Mouse (Mus musculus) urinary bladder, postnatal 4 days (tissue): ENCODE results near the gene Apba2.

Source experiments
- DNase-seq, 2 experiments: peaks; one replicate each; pipeline ENCODE4 v3.0.0; 2021 to 2022; ENCODE audit warnings: low spot score in 2 of 2

The Apba2 gene

DNA sequence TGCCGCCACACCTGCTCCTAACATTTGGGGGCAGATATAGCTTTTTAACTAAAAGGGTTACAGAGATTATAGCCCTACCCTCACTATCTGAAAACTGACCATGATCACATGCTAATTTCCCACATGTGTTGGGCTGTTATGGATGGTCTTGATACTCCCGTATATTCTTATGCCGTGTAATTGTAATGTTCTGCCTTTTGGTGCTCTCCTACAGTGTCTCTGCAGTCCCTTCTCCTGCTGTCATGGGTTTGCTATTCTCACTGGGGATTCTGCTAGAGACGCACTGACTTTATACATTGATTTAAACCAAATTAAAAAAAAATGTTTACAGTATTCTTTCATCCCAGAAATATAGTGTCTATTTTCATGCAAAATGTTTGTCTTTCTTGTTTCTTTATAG lies 157.4 kb downstream of the Apba2 start:
- no peak for DNase-seq

DNA sequence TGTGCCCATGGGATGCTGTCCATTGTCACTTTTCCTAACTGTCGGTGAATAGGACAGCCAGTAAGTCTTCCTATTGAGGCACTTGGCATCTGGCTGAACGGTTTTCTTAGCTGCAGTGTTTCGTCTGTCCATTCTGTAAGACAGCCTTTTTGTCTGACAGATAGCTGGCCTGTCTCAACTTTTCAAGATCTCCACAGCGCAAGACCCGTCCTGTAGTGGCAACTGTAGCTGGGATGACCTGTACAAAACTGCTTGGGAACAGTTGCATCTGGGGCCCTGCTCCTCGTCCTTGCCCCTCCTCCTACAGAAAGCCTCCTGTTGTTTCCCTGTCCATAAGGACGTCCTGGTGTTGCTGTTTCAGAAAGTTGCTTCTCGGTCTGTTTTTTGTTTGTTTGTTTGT lies 157.8 kb downstream of the Apba2 start:
- DNase-seq: no peak

DNA sequence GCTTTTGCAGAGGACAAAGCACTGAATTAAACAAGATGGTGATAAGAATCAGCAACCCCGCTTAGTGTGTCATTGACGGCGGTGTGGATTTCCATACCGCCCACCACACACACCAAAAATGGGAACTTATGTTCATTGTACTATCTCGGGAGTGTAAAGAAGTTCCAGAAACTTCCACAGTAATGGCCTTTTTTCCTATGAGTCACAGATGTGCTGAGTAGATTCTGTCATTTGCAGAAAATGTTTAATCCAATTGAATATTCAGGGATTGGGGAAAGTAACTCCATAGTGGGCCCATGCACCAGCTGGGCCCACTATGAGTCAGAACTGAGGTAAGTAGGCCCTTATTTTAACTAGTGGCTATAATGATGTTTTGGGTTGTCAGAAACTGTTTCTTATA lies 161.0 kb downstream of the Apba2 start:
- no peak for DNase-seq

DNA sequence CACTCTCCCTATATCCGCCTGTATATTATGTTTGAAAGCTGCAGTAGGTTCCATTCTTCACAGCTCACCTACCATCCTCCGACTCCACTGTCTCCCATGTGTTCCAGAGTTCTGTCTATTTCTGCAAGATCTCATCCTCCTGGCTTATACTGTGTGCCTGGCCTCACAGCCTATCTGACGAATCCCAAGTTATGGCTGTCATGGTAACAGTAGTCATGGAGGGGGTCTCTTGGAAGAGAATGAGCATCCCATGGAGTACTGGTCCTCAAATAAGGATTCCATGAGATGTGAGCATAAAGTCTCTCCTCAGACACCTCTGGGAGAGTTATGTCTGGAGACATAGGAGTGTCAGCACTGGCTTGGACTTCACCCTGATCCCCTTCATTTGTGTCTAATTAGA lies 162.1 kb downstream of the Apba2 start:
- DNase-seq: no peak

DNA sequence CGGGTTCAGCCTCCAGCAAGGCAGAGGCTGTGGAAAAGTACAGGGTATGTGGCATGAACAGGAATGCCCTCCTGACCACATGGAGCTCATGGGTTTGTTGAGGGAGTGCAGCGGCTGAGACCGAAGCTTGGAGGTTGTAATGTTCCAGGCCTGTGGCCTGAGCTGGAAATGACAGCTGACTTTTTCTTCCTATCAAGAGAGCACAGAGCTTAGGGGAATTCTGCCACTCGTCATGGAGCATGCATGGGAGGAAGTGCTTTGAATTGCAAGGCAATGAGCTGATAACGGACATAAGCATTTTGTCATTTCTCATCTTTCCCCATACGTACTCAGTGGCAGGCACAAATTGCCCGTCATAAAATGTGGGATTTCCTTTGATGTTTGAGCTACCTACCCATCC lies 163.6 kb downstream of the Apba2 start:
- no peak for DNase-seq

DNA sequence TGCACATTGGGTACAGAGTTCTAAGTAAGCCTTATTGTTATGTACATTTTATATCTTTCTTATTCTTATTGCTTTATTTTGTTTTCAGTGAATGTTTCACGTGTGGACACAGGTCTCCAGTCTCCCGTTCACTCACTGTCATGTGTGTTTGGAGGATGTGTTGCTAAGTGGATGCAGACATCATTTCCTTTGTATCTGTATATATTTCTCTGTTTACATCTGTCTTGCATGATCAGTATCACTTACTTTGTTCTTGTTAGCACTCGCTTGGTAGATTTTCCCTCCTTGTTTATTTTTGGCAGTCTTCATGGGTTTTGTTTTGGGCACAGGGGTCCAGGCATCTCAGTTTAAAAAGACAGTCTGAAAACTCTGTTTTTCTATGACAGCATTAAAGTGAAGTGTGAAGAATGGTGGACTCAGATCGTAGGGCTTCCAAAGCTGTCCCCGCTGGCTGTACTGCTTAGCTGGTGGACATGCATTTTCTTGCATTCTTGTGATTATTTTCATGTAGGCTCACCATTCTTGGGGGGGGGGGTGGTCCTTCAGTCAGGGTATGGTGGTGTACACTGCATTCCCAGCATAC lies 164.3 kb downstream of the Apba2 start:
- DNase-seq: no peak

DNA sequence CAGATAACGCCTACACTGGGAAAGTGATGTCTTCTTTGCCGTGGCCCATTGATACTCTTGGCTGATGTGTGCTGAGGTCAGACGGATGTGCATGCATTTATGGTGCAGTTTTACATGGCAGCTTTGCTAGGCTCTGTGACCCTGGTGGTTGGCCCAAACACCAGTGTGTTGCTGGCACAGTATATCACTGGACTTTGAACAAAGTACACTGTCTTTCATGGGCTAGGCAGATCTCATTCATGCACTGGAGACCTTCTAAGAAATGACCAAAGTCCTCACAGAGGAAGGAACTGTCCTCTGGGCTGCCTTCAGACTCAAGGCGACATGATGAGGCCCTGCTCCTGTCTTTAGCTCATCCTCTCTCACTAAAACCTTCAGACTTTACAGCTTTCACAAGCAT lies 166.5 kb downstream of the Apba2 start:
- no peak for DNase-seq

DNA sequence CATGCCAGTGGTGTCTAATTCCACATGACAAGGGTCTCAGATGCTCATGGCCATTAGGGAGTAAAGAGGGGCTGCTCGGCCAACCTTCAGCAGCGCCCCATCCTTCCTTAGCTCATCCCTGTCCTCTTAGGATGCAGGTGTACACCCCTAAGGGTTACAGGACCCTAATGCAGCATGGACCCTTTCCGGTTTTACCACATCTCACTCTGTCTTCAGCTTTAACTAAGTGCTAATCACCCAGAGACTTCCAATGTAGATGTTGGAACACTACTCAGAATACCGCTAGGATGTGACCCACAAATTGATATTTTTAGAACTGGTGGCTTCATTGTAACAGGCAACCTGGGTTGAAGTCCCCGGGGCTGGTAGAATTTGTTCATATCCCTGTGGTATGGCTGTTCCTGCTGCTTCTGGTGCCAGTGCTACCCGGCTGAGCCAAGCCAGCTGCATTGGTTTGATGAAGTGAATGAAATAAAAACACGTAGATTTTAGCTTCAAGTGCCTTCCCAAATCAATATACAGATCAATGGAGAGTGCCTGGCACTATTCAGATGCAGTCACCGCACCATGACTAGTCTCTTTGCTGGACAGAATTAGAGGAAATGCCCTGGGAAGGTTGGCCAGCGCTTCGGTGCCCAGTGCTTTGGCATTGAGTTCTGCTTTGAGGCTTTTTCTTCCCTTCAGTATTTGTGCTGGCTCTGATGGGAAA lies 178.4 kb downstream of the Apba2 start:
- no peak for DNase-seq

DNA sequence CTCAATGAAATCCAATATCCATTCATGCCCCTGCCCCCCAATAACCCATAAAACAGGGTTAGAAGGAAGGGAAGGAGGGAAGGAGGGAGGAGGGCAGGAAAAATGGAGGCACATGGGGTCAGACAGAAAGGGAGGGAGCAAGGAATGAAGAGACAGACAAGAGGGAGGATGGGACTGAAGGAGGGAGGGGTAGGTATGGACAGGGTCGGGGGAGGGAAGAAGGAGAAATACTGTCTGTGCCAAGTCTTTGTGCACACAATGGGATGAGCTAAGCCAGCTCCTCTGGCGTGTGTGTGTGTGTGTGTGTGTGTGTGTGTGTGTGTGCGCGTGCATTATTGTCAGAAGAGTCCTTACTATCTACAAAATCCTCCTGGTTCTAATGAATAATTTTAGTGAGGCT lies 183.4 kb downstream of the Apba2 start:
- no peak for DNase-seq

DNA sequence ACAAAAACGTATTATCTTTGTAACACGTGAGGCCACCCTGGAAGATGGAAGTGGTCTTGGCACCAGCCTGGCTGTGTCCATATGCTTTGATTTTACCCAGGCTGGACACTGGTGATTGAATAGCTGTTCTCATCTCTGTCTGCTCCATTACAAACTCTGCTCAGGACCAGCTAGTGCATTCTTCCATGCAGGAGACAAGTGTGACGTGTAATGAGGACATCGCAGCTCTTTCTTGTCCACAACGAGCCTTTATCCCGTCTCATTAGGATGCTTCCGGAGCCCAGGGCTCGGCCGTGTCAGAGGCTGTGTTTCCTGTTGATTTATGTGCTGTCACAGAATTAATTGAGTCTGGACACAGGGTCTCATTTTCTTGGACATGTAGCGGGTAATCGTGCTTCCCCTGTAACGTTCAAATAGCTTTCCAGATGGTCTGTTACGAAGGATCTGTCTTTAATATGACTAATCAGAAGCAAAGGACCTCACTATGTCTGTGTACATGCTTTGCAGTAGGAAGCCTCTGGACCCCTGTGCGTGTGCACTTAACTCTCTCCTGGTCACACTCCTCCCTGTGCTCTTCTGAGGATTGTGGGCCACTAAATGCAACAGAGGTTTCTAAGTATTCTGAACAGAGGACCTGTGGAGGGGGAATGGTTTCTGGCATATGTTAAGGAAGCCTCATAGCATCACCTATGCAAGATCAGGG lies 186.8 kb downstream of the Apba2 start:
- DNase-seq: no peak

DNA sequence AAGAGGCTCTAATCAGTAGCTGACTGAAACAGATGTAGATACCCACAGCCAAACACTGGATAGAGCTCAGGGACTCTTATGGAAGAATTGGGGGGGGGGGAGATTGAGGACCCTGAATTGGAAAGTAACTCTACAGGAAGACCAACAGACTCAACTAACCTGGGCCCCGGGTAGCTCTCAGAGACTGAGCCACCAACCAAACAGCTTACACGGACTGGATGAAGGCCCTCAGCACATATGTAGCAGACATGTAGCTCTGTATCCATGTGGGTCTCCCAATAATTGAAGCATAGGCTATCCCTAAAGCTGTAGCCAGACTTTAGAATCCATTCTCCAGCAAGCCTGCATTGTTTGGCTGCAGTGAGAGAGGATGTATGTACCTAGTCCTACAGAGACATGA lies 190.3 kb downstream of the Apba2 start:
- no peak for DNase-seq

DNA sequence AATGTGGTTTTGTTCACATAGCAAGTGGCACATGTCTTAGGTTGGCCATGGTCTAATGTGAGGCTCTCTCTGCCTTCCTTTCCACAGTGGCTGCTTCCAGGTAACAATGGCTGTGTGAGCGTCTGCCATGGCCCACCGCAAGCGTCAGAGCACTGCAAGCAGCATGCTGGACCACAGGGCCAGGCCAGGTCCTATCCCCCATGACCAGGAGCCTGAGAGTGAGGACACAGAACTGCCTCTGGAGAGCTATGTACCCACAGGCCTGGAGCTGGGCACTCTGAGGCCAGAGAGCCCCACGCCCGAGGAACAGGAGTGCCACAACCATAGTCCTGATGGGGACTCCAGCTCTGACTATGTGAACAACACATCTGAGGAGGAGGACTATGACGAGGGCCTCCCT lies 193.4 kb downstream of the Apba2 start:
- no peak for DNase-seq

DNA sequence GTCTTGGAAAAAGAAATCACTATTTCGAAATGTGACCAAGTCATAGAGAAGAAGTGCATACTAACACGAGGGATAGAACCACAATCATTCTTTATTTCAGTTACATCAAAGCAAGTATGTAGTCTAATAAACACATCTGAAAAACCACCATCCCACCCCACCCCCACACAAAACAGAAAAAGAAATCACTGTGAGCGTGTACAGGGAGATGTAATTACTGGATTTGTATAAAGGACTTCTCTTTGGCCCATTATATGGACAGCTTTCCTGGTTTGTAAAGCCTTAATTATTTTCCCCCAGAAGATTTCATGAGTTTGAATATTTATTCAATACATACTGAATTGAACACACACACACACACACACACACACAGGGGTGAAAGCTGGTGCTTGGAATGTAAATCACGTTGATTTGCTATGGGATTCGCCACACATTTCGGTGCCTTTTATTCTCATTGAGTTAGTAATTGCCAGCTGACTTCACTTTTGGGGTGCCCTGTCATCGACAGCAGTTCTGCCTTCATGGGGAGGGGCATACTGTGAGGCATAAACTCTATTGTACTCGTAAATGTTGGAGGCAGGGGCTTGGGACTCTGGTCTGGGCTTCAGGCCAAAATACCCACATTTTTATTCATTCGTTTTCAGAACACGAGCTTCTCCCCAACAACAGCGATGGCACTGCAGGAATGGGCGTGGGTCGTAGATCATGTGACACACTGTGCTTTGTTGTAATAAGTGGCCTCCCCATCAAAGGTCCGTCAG lies 195.2 kb downstream of the Apba2 start:
- no peak for DNase-seq

DNA sequence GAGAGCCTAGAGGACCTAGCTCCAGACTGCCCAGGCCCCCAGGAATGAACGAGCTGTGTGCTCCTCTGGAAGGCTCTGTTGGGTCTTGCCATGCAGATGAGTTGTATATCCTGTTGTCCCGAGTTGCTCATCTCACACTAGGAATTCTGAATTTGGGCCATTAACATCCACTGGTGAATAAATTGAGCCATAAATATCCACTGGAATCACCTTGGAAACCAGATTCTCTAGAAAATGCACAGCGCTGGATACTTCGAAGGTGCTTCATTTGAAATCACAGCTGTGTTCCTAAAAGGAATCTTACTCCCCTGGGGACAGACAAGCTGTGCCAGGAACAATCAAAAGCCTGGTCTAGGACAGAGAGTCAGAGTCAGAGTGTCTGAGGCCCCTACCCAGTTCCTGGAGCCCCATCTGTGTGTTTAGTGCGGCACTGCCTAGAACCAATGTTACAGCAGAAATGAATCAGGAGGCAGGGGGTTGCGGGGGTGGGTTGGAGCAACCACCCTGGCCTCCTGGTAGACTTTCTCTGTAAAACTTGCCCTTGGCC lies 196.4 kb downstream of the Apba2 start:
- no peak for DNase-seq

DNA sequence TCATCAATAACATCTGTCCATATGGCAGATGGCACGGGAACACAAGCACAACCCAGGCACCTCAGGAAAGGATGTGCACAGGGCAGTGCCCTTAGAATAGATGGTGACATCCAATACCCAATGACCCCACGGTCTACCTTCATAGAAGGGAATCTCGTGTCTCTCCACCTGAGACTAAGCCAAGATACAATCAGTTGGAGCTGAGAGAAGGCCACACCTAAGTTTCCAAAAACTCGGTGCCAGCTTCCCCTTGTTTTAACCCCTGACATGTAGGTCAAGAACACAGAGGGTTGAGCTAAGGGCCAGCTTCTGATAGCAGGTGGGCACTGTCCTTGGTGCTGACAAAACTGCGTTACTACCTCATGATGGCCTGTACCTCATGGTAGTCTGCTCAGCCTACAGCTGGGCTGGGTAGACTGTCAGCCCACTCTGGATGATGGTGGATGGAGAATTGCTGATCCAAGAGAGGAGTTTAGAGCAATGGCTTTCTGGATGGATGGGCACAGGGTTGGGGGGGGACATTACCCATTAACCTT lies 202.6 kb downstream of the Apba2 start:
- no peak for DNase-seq

DNA sequence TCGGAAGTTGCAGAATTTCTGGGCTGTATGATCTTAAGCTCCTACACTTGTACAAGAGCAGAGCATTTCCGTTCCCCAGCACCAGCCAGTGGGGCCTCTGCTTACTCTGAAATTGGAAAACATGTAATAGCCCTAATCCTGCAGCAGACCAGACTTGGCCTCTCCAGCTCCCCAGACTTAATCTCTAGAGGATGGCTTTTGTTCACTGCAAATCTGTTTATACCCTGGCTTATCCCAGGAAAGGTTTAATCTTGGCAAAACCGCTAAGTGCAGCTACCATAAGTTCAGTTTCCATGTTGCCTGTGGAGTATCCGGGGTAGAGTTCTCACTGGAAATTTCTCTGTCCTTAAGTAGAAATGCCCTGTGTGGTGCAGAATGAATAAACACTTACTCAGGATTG lies 206.7 kb downstream of the Apba2 start:
- no peak for DNase-seq

DNA sequence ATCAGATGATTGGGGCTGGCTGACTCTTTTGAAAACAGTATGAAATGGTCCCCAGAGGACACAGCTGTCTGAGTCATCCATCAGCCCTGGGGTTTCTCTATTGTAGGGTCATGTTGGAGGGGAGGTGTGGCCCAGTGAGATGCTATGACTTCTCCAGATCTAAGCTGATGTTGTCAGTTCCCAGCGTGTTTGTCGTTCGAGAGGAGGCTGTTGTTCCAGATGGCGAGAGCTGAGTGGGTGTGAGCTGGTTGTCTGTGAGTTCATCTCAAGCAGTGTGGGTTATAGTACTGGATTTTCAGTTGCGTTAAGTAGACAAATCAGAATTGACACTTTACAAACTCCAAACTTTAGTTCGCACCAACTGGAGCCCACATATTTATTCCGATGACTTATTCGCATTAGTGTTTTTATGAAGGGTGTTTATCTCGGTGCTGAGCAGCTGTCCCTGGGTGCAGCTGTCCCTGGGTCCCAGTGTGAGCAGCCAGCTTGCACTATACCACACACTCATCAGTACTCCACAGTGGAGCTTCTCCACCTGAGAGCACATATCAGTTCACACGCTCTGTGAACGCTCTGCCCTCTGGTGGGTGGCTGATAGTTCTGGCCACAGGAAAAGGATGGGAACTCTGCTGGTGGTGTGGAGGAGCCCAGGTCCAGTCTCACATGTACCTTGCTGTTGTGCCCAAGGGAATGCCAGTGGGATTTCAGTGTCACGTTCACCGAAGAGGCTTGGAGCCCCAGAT lies 208.2 kb downstream of the Apba2 start:
- no peak for DNase-seq

DNA sequence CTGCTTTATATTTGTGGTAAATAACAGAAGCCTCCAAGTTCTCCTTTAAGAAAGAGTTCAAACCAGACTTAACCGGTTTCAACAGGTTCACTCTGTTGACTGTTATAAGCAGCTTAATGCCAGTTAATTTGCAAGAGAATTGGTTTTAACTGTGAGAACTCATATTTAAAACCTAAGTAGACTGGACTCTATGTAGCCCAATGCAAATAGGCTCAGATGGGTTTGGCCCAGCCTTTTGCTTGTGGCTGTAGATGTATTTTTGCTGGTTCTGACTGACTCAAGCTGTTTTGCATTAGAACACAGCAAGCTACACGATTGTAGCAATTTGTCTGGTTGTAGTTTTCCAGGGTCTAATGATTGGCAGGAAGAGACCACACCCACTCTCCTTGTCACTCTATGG lies 214.8 kb downstream of the Apba2 start:
- DNase-seq: no peak

DNA sequence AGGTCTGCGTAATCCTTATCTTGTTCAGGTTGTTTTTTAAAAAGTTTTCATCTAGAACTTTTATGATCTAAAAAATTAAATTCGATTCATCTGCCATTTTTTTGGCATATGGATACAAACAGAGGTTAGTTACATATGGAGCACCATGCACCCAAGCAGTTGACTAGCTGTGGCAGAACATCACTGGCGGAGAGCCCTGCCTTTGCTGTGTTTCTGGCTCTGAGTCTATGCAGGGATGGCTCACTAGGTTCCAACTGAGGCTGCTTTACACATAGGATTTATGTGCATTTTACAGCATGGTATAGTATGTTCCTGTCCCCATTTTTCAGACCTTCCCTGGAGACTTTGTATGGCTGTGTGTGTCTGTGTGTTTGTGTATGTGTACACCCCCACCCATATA lies 221.8 kb downstream of the Apba2 start:
- no peak for DNase-seq

DNA sequence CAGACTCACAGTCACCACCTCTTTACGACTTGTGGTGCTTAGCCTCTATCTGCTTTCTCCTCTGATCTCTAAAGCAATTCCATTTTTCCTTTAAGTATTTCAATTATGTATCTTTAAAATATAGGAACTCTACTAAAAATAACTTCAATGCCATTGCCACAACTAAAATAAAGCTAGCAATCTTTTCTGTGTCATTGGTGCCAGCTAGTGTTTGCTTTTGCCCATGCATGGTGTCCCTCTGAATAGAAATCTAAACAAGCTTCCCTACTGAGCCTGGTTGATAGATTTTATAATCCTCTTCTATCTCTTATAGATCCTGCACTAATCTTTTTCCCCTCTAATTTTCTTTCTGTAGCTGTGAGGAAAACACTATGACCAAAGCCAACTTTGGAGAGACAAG lies 222.9 kb downstream of the Apba2 start:
- no peak for DNase-seq

DNA sequence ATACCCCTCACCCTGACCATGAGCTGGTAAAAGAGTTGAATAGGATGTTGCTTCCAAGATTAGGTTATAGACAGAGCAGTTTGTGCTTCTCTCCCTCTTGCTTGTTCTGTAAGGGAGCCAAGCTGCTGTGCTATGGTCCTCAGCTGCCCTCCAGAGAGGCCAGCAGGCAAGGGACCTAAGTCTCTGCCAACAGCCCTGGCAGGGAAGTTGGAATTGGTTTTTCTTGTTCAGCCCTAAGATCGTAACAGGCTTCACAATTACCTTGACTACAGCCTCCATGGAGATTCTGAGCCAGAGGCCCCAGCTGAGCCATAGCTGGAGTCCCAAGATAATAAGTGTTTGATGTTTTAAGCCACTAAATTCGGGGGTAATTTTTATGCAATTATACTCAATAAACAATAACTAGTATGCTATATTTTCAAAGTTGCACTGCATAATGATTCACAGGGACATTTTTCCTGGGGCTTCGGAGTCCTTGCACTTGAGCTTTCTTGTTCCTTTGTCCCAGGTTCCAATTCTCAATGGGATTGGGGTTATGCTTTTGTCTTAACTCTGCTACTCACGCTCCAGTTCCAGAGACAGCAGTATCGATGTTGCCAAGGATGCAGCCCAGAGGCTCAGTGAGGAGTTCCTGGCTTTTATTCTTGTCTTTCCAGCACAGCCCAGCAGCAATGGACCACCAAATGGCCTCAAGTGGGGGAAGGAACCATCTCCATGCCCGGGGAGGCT lies 224.6 kb downstream of the Apba2 start:
- DNase-seq: no peak
